Mouse (Mus musculus): ENCODE measurements around the gene Thbd. TPM values are rescaled to one million over a fixed set of nuclear protein-coding genes. Genes with fewer than 3 reads are reported as not detected.

Thbd gene
- polyA plus RNA-seq, 1 experiment from 2014 or later = 54.1 TPM

DNA sequence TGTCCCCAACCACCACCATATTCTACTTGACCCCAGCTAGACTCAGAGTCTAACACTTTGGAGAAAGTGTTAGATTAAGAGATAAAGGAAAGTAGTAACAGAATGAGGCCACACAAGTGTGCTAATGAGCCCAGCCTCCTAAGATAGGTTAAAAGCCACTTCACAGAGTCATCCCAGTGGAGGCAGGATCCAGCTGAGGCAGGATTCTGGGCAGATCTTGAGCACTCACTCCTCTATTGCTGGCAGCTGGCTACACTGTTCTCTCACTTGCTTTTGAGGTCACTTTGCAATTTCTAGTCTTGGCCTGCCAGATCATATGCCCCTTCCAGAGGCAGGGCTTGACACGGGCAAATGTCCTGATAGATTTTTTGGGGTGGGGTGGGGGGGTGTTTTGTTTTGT is 36.5 kb upstream of the Thbd start:
- WGBS = 63% methylated on average over 1 of the region's 1 CpGs
- H3K27ac ChIP-seq (ENCODE audit: low read depth) = no peak overlapping the region

DNA sequence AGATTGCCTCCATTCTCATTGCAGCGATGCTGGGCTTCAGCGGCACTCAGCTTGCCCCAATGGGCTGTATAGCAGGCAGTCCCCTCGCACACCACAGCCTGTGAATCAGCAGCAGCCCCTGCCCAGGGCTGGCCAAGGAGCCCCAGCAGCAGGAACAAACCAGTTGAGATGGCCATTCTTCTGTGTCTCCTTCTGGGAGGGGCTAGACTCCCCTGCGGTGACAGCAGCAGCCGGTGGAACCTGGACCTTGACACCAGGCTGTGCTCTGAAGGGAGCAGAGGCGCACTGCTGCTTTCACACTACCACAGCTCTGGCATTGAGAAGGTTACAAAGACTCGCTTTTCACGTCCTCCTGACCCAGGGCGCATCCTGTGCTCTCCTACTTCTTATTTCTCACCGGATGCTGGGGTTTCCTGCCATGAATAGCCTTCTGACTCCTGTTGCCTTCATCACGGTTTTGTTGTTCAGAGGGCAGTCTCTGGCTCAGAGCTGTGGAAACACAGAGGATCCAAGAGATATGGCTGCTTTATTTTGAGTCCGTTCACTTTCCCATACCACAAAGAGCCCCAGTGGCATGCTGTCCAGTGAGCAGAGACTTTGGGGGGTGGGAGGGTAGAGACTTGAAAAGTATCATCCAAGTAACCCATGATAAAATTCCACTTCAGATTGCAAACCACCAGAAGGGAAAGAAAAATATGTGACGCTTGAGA is 35.4 kb upstream of the Thbd start, which contains the start of gene Cd93:
Gene Cd93, minus strand, starts transcription at position 315 of the 710 bp plus-strand sequence.
- Histone ChIP-seq H3K4me1 (replicated peaks; ENCODE audit: control insufficient read depth, insufficient read depth, low read length) (no peaks in the 10 kb centered on the region), H3K27me3 (replicated peaks; ENCODE audit: control insufficient read depth, insufficient read depth, low read length) (no peaks in the 10 kb centered on the region), H3K36me3 (ENCODE audit: control insufficient read depth, insufficient read depth, low read length) (no peaks in the 10 kb centered on the region), H3K27ac (ENCODE audit: low read depth) (peak within 1 kb of the TSS; percentile 38; the same call in 1 of the 2 replicates), H3K9ac (ENCODE audit: low read length) (no peak within 1 kb of the TSS), H3K4me2 (ENCODE audit: low read length) (no peak within 1 kb of the TSS), H3K9me3 (ENCODE audit: control insufficient read depth, low read length) (no peaks in the 10 kb centered on the region), H3K4me3 (ENCODE audit: low read depth, low read length) (peak within 1 kb of the TSS; percentile 3; the same call in 1 of the 2 replicates)
- DNase-seq (ENCODE audit: low spot score) (no peak), ATAC-seq (replicated peaks; ENCODE audit: low FRiP score, low TSS enrichment, low read depth) (peak; percentile 50; the same call in 1 of the 2 replicates)
- WGBS = 48% methylated on average over 13 of the region's 13 CpGs

More for the DNA sequence above, 36.5 kb upstream of the Thbd start:
- no peak overlapping the region for H3K9ac ChIP-seq (ENCODE audit: low read length)
- DNase-seq (ENCODE audit: low spot score) = no peak
- H3K27me3 ChIP-seq (replicated peaks; ENCODE audit: control insufficient read depth, insufficient read depth, low read length) = no peaks in the 10 kb centered on the region
- no peaks in the 10 kb centered on the region for H3K36me3 ChIP-seq (ENCODE audit: control insufficient read depth, insufficient read depth, low read length)
- H3K4me1 ChIP-seq (replicated peaks; ENCODE audit: control insufficient read depth, insufficient read depth, low read length) = no peaks in the 10 kb centered on the region
- ATAC-seq (replicated peaks; ENCODE audit: low FRiP score, low TSS enrichment, low read depth) = no peak
- H3K4me2 ChIP-seq (ENCODE audit: low read length) = no peak overlapping the region
- no peak overlapping the region for H3K4me3 ChIP-seq (ENCODE audit: low read depth, low read length)
- H3K9me3 ChIP-seq (ENCODE audit: control insufficient read depth, low read length) = no peaks in the 10 kb centered on the region

DNA sequence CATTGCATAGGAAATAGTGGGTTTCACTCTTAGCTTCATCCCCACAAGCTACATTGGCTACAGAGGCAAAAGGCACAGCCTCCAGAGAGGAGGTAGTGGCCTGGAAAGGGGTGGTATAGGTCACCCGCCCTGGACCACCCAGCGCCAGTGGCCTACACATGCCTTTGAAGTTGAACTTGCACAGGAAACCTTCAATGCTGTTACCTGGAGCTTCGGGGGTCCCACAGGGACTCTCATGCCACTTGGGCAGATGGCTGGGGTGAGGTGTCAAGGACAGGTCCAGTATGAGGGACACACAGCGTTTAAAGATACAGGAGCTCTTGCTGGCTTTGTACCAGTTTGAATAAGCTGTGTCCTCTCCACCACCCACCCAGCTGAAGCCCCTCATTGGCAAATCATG is 34.7 kb upstream of the Thbd start:
- Histone ChIP-seq H3K9me3 (ENCODE audit: control insufficient read depth, low read length) (no peaks in the 10 kb centered on the region), H3K4me2 (ENCODE audit: low read length) (no peak overlapping the region), H3K9ac (ENCODE audit: low read length) (no peak overlapping the region), H3K27me3 (replicated peaks; ENCODE audit: control insufficient read depth, insufficient read depth, low read length) (no peaks in the 10 kb centered on the region), H3K4me1 (replicated peaks; ENCODE audit: control insufficient read depth, insufficient read depth, low read length) (no peaks in the 10 kb centered on the region), H3K4me3 (ENCODE audit: low read depth, low read length) (peak overlapping the region; percentile 3; the same call in 1 of the 2 replicates), H3K36me3 (ENCODE audit: control insufficient read depth, insufficient read depth, low read length) (no peaks in the 10 kb centered on the region), H3K27ac (ENCODE audit: low read depth) (peak overlapping the region; percentile 38; the same call in 1 of the 2 replicates)
- WGBS = 84% methylated on average over 4 of the region's 4 CpGs
- ATAC-seq (replicated peaks; ENCODE audit: low FRiP score, low TSS enrichment, low read depth) = no peak
- no peak for DNase-seq (ENCODE audit: low spot score)

DNA sequence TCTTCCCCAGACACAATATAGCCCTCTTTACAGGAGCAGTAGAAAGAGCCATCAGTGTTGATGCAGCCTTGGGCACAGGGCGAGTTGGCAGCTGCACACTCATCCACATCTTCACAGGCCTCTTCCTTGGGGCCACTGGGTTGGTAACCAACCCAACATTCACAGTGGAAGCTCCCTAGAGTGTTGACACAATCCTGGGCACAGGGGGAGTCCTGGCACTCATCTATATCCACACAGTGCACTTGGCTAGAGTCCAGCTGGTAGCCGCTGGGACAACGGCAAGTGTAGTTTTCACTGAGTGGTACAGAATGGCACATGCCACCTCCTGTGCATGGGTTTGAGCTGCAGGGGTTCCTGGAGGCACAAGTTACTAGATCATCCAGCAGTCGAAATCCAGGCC is 34.2 kb upstream of the Thbd start:
- 89% methylated on average over 4 of the region's 4 CpGs for WGBS
- Histone ChIP-seq H3K4me3 (ENCODE audit: low read depth, low read length) (peak overlapping the region; percentile 15; the same call in 1 of the 2 replicates), H3K9me3 (ENCODE audit: control insufficient read depth, low read length) (no peaks in the 10 kb centered on the region), H3K36me3 (ENCODE audit: control insufficient read depth, insufficient read depth, low read length) (no peaks in the 10 kb centered on the region), H3K27me3 (replicated peaks; ENCODE audit: control insufficient read depth, insufficient read depth, low read length) (no peaks in the 10 kb centered on the region), H3K4me1 (replicated peaks; ENCODE audit: control insufficient read depth, insufficient read depth, low read length) (no peaks in the 10 kb centered on the region), H3K9ac (ENCODE audit: low read length) (no peak overlapping the region), H3K27ac (ENCODE audit: low read depth) (no peak overlapping the region), H3K4me2 (ENCODE audit: low read length) (no peak overlapping the region)
- ATAC-seq (replicated peaks; ENCODE audit: low FRiP score, low TSS enrichment, low read depth) (no peak), DNase-seq (ENCODE audit: low spot score) (no peak)

DNA sequence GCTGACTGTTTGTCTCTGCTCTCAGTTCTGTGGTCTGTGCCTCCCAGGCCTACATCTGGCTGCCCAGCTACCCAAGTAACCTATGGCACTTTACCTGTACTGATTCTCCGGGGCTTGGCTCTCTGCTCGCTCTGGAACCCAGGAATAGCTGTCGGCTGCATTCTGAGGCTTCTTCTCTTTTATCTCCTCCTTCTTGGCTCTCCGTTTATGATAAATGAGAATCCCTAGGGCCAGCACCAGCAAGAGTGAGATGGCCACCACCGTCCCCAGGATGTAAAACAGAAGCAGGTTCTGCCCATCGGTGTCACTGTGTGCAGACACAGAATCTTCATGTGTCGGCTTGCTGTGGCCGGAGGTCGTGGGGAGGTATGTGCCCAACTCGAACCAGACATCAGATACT is 33.4 kb upstream of the Thbd start:
- H3K4me2 ChIP-seq (ENCODE audit: low read length) = no peak overlapping the region
- H3K27me3 ChIP-seq (replicated peaks; ENCODE audit: control insufficient read depth, insufficient read depth, low read length) = no peaks in the 10 kb centered on the region
- no peak overlapping the region for H3K27ac ChIP-seq (ENCODE audit: low read depth)
- no peaks in the 10 kb centered on the region for H3K9me3 ChIP-seq (ENCODE audit: control insufficient read depth, low read length)
- no peaks in the 10 kb centered on the region for H3K36me3 ChIP-seq (ENCODE audit: control insufficient read depth, insufficient read depth, low read length)
- H3K4me3 ChIP-seq (ENCODE audit: low read depth, low read length) = peak overlapping the region; percentile 15
- no peaks in the 10 kb centered on the region for H3K4me1 ChIP-seq (replicated peaks; ENCODE audit: control insufficient read depth, insufficient read depth, low read length)
- 84% methylated on average over 10 of the region's 10 CpGs for WGBS
- no peak for DNase-seq (ENCODE audit: low spot score)
- no peak for ATAC-seq (replicated peaks; ENCODE audit: low FRiP score, low TSS enrichment, low read depth)
- no peak overlapping the region for H3K9ac ChIP-seq (ENCODE audit: low read length)

DNA sequence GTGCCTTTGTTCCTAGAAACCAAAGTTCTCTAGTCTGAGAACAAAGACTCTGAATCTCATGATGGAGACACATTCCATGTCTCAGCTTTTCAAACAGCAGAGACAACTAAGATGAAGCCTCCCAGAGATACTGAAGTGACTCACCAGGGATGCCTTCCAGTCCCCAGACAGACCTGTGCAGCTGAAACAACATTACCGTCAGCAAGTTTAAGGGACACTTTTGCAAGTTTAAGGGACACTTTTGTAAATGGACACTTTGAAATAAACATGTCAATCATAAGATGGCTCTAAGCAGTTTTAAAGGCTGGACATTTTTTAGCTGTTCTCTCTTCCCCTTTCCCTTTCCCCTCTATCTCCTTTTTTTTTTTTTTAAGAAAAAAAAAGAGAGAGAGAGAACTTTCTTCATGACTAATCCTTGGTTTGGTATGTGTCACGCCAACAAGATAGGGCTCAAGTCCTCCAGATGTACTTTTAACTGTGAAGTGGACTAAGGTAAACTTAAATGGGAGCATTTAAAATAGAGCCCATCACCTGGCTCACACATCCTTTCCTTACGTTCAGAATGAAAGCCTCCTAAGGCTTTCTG is 31.8 kb upstream of the Thbd start:
- H3K27me3 ChIP-seq (replicated peaks; ENCODE audit: control insufficient read depth, insufficient read depth, low read length) = no peaks in the 10 kb centered on the region
- H3K4me3 ChIP-seq (ENCODE audit: low read depth, low read length) = 0 out of 2 replicates have a peak overlapping the region, but pooled peaks have one; percentile 10
- no peak overlapping the region for H3K9ac ChIP-seq (ENCODE audit: low read length)
- ATAC-seq (replicated peaks; ENCODE audit: low FRiP score, low TSS enrichment, low read depth) = no peak
- H3K4me1 ChIP-seq (replicated peaks; ENCODE audit: control insufficient read depth, insufficient read depth, low read length) = no peaks in the 10 kb centered on the region
- peak overlapping the region; percentile 28; the same call in 1 of the 2 replicates for H3K4me2 ChIP-seq (ENCODE audit: low read length)
- WGBS = 53% methylated on average over 3 of the region's 3 CpGs
- H3K27ac ChIP-seq (ENCODE audit: low read depth) = no peak overlapping the region
- no peaks in the 10 kb centered on the region for H3K9me3 ChIP-seq (ENCODE audit: control insufficient read depth, low read length)
- no peak for DNase-seq (ENCODE audit: low spot score)
- no peaks in the 10 kb centered on the region for H3K36me3 ChIP-seq (ENCODE audit: control insufficient read depth, insufficient read depth, low read length)

DNA sequence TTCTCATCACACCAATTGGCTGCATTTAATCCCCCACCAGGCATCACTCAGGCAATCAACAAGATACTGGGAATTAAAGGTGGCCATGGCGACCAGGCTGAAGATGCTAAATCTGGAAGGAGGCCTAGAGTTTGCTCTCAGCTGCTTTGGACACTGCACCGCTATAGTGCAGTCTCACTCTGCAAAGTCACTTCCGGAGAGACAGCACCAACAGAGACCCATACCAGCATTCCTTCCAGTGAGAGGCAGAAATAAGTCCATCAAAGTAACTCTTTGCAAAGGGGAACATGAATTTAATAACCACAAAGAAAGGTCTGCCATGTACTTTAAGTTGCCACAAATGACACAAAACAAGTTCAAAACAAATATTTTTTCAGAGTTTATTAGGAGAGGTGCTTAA is 28.3 kb upstream of the Thbd start:
- Histone ChIP-seq H3K4me3 (ENCODE audit: low read depth, low read length) (no peak overlapping the region), H3K4me1 (replicated peaks; ENCODE audit: control insufficient read depth, insufficient read depth, low read length) (peaks cover 5% of the 10 kb centered on the region; the same call in 1 of the 2 replicates), H3K27ac (ENCODE audit: low read depth) (no peak overlapping the region), H3K4me2 (ENCODE audit: low read length) (no peak overlapping the region), H3K36me3 (ENCODE audit: control insufficient read depth, insufficient read depth, low read length) (no peaks in the 10 kb centered on the region), H3K27me3 (replicated peaks; ENCODE audit: control insufficient read depth, insufficient read depth, low read length) (no peaks in the 10 kb centered on the region), H3K9me3 (ENCODE audit: control insufficient read depth, low read length) (no peaks in the 10 kb centered on the region), H3K9ac (ENCODE audit: low read length) (no peak overlapping the region)
- no peak for DNase-seq (ENCODE audit: low spot score)
- 60% methylated on average over 3 of the region's 3 CpGs for WGBS
- ATAC-seq (replicated peaks; ENCODE audit: low FRiP score, low TSS enrichment, low read depth) = no peak

DNA sequence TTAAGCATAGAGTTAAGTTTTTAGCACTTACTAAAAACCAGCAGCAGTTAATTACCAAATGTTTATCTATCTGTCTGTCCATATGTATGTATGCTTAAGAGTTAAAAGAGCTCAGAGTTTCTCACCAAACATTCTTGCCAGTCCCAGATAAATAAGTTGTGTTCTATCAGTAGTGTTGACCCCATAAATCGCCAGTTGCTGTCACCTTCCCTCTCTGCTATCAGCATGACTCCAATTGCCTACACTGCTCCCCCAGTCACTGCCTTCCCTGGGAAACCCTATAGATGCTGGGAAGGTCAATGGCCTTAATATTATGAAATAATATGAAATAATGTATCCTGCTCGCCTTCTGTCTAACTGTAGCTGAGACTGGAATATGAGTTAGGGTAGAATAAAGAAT is 24.4 kb upstream of the Thbd start:
- Histone ChIP-seq H3K4me1 (replicated peaks; ENCODE audit: control insufficient read depth, insufficient read depth, low read length) (peaks cover 5% of the 10 kb centered on the region; the same call in 1 of the 2 replicates), H3K36me3 (ENCODE audit: control insufficient read depth, insufficient read depth, low read length) (no peaks in the 10 kb centered on the region), H3K27ac (ENCODE audit: low read depth) (no peak overlapping the region), H3K9ac (ENCODE audit: low read length) (no peak overlapping the region), H3K4me3 (ENCODE audit: low read depth, low read length) (no peak overlapping the region), H3K27me3 (replicated peaks; ENCODE audit: control insufficient read depth, insufficient read depth, low read length) (no peaks in the 10 kb centered on the region), H3K9me3 (ENCODE audit: control insufficient read depth, low read length) (no peaks in the 10 kb centered on the region), H3K4me2 (ENCODE audit: low read length) (no peak overlapping the region)
- DNase-seq (ENCODE audit: low spot score) (no peak), ATAC-seq (replicated peaks; ENCODE audit: low FRiP score, low TSS enrichment, low read depth) (no peak)
- WGBS = 47% methylated on average over 2 of the region's 2 CpGs

All from intestine, embryonic 14.5 days (tissue).